Mouse (Mus musculus) layer of hippocampus, postnatal 36 days (tissue): ENCODE measurements around the gene Atp13a3. TPM values are rescaled to one million over a fixed set of nuclear protein-coding genes. Genes with fewer than 3 reads are reported as not detected.

ENCODE experiments used
- DNase-seq, 2 experiments: peaks; one replicate each; pipeline ENCODE4 v3.0.0; 2022
- total RNA-seq, 2 experiments: library from RNA; stranded (reverse); gene quantifications; 2 replicates each; pipeline ENCODE4 v1.2.3; 2021

Gene Atp13a3
- total RNA-seq, 2 experiments from 2014 or later: 70.7 to 72.1 TPM

DNA sequence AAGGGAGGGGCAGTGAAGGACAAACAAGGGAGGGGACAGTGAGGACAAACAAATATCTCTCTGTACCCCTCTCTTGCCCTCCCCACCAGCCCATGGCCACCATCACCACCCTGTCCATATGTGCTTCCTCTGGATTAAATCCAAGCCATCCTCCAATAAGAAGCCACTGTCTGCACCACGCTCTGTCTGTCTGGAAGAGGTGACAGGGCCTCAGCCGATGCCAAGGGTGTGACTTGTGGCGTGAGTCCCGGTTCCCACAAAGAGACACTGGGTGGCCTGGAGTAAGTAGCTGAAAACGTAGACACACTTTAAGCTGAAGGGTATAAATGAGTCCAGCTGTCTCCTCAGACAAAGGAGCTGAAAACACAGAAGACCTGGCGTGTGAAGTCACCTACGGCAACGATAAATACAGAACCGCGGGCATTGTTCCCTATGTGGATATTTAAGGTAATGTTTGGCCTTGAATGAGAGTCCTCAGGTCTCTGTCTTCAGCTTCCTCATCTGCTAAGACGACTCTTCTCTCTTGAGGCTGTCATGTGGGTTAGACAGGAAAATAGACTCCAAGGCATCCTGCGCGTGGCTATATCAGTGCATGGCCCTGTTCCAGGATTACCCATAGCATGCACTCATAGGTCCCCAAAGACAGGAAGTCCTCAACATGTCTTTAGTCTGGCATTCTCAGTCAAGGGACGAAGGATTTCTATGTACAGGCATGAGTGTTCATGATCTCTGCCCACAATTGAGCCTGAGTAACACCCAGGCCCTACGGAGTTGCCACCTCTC, 130.0 kb downstream of the Atp13a3 start:
- DNase-seq: no peak

DNA sequence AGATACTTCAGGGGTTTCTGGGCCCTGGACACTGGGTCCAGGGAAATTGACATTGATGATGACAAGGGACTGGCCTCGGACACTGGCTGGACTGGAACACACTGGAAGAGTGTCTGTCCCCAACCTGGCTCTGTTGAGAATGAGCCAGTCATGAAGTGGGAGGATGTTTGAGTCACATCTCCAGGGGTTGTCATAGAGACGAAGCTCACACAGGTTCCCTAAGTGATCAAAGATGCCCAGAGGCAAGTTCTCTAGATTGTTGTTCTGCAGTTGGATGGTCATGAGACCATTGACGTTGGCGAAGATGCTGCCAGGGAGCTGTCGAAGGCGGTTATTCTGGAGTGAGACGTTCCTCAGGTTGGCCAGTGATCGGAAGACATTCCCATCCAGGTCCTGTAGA, 132.7 kb downstream of the Atp13a3 start:
- no peak for DNase-seq

DNA sequence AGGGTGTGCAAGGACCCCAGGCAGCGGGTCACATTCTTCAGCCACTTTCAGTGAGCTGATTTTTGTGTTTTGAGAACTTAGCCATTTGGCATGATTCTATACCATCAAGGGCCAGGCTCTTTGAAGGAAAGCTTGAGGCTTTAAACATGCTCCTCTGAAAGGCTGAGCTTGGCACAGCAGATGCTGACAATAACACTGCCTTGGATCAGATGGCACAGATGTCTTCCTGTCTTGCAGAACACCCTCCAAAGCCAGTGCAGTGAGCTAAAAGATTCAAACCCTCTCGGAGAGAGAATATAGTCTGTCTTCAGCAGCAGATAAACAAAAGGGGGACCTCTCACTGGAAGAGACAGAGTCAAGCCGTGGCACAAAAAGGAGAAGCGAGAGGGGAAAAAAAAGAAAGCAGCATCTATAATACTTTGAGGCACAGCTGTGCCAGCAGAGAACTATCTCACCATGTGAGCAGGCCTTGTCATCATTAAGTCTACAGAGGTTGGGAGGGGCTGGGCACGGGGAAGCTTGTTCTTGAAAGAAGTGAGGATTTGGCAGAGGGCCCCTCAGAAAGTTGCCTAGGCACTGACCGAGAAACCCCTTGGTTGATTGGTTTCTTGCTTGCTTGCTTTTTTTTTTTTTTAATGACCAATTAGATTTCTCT, 133.7 kb downstream of the Atp13a3 start:
- DNase-seq: no peak

DNA sequence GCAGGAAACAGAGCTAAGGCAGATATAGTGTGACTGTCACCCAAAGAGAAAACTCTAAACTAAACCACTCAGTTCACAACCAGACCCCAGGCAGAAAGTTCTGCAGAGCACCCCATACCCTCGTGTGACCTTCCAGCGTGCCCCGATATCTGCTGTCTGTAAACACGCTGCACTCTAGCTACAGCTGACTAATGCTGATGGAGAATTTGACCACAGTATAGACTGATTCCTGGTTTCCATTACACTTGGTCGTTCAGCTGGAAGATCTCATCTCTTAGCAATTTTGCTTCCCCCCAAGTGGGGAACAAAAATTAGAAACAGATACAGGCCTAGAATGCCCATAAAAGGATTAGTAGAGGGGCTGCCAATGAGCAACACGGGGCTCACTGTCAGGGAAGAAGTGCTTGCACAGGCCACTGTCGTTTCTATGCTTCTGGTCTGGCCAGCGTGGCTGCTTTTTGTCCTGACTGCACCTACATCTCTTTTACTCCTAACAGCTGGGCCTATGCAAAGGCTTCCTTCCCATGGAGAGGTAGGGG, 134.5 kb downstream of the Atp13a3 start:
- no peak for DNase-seq

DNA sequence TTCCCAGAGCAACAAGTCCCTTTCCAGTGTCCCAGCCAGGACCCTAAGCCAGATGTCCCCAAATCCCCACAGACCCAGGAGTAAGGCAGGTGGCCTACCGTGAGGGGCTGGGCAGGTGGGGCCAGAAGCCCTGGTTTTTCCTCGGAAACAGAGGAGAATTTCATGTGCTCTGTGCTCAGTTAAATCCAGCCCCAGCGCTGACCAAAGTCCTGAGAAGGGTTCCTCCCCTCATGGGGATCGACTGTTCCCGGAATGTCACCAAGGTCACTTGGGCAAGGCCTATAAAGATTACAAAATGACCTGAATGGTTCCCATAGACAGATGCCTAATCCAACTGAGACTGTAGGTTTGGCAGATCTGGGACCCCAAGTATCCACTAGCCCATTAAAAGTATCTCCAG, 138.4 kb downstream of the Atp13a3 start, which contains the start of gene Cpn2:
Gene Cpn2 (minus strand): TSS at position 141 of the 400 bp plus-strand sequence.
- no peak for DNase-seq

DNA sequence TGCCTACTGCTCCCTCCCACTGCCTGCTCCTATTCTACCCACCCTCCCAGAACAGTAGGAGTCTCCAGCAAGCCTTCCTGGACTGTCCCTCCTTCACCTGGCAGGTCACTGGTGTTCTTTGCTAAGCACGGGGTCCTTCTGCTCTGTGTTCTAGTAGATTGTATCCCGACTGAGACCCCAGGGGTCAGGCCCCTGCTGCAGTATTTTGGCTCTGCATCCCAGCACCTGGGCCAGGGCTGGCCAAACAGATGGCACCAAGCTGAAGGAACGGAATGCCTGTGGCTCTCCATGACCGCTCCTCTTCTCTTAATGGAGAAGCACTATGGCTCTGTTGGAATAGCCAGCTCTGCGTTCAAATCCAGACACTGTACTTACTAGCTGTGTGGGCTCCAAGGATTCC, 139.2 kb downstream of the Atp13a3 start:
- no peak for DNase-seq

DNA sequence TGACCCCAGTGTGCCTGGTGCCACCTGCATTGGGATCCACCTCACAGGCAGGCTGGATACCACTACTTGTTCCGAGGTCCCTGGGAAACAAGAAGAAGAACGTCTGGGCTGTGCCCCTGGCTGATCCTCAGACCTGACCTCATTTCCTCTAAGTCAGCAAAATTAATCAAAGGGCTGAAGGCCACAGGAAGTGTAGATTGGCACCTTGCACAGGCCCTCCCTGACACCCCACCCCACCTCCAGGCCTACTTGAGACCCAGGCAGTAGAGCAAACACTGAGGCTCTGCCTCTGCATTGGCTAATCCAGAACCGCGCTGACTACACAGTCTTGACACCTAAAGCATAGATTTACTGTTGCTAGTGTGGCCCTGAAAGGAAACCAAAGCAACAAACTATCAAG, 140.2 kb downstream of the Atp13a3 start:
- no peak for DNase-seq

DNA sequence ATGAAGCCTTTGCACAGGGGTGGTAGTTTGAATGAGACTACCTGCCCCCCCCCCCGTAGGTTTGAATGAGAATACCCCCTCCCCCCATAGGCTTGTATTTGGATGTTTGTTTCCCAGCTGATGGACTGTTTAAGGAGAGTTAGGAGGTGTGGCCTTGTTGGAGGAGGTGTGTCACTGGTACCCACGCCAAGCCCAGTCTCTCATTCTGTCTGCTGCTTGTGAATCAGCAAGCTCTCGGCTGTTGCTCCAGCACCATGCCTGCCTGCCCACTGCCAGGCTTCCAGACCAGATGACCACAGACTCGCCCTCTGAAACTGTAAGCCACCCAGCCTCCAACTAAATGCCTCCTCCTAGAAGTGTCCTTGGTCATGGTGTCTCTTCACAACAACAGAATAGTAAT, 142.6 kb downstream of the Atp13a3 start:
- no peak for DNase-seq

DNA sequence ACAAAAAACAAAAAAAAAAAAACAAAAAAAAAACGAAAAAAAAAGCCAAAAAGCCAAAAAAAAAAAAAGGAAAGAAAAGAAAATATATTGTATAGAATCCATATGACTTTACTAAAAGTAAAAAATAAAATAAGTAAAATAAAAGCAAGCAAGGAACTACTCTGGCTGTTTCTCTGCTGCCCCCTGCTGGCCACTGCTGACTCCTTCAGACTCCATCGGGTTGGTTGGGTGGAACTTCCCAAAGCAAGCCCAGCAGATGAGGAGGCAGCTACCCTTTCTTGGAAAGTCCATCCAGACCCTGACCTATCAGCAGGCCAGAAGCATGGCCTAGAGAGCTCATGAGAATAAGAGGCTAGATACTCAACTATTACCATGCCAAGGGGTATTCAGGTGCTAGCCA, 143.1 kb downstream of the Atp13a3 start:
- peak; percentile 42 to 48 for DNase-seq

Other genes with a start within 250 kb of the Atp13a3 start
- gene Cpn2, start 138.5 kb downstream of the Atp13a3 start, total RNA-seq: not detected
- under 1 TPM; 0.05 to 0.10 TPM for gene Lrrc15, start 122.7 kb downstream of the Atp13a3 start, total RNA-seq
- 1 to 10 TPM; 2.0 to 2.1 TPM for gene Gp5, start 95.2 kb downstream of the Atp13a3 start, total RNA-seq
- 10 to 100 TPM; 32.3 to 38.0 TPM for gene Tmem44, start 144.9 kb upstream of the Atp13a3 start, total RNA-seq
- 10 to 100 TPM; 17.1 to 19.8 TPM for gene Lsg1, start 181.6 kb upstream of the Atp13a3 start, total RNA-seq
- gene Fam43a, start 193.7 kb upstream of the Atp13a3 start, total RNA-seq: 10 to 100 TPM in 1 of 2 experiments, 1 to 10 TPM in 1; 9.6 to 13.6 TPM